Comparison of ENCODE assay signal across 33 mouse cellular contexts in genomic region chr15:3999144-3999543, GRCm38 (mm10). TPM values are rescaled to one million over a fixed set of nuclear protein-coding genes. Genes with fewer than 3 reads are reported as not detected.
A peak's percentile ranks its signal among the peaks of the same experiment; 100 is the strongest.
DNase-seq lines count a peak whose midpoint lies in the region; ATAC-seq and TF ChIP-seq lines count a peak whose summit lies in the region.
"Had no signal": no experiment of that assay in that cellular context is flagged by ENCODE, and none has a peak within 500 bp of the region (broad histone marks: within the 10 kb centered on the region; RNA-seq: fewer than 3 reads in every experiment).

No protein-coding gene starts in this region.

- peaks cover 4% of the 10 kb centered on the region; the same call in 1 of the 2 replicates for H3K79me2 ChIP-seq in MEL (ENCODE audit: control insufficient read depth, insufficient read depth, low read length, poor library complexity)

- no peaks in the 10 kb centered on the region for H3K9me3 ChIP-seq in MEL (replicated peaks; ENCODE audit: insufficient read depth, low read length)
- no peaks in the 10 kb centered on the region for H3K9me3 ChIP-seq in forebrain, embryonic 15.5 days
- H3K9me3 ChIP-seq: embryonic facial prominence, embryonic 10.5 days; embryonic facial prominence, embryonic 15.5 days; forebrain, embryonic 12.5 days; heart, embryonic 10.5 days; heart, embryonic 15.5 days; kidney, embryonic 15.5 days; megakaryocyte, embryonic 14.5 days; midbrain, embryonic 12.5 days; stomach, embryonic 15.5 days had no signal

- no peak for TF ChIP-seq RAD21 in MEL (IDR thresholded peaks at IDR 0.05; ENCODE audit: low read depth, low read length)

- no peak for ATAC-seq in forebrain, embryonic 15.5 days (replicated peaks)
- ATAC-seq: activated CD4-positive, CD25-positive, alpha-beta regulatory T cell, adult 4 months; hindbrain, embryonic 16.5 days; Patski had no signal

- TF ChIP-seq CTCF in MEL (IDR thresholded peaks at IDR 0.05 in 2 of 3, conservative IDR thresholded peaks at IDR 0.05 in 1 of 3; ENCODE audit: control insufficient read depth in 1 of 3, insufficient read depth in 1 of 3, low read depth in 2 of 3, low read length in 3 of 3, poor library complexity in 1 of 3, severe bottlenecking in 1 of 3), result no peak

- 76% methylated on average over 2 of the region's 2 CpGs for WGBS in forebrain, embryonic 15.5 days

- no peaks in the 10 kb centered on the region for H3K27me3 ChIP-seq in MEL (ENCODE audit: control insufficient read depth in 1 of 2, insufficient read depth in 2 of 2, low read length in 2 of 2)
- no peaks in the 10 kb centered on the region for H3K27me3 ChIP-seq in forebrain, embryonic 15.5 days
- H3K27me3 ChIP-seq: embryonic facial prominence, embryonic 15.5 days; forebrain, embryonic 12.5 days; heart, embryonic 15.5 days; kidney, embryonic 15.5 days; megakaryocyte, embryonic 14.5 days; midbrain, embryonic 12.5 days; Patski; stomach, embryonic 15.5 days had no signal

- H3K36me3 ChIP-seq in MEL (ENCODE audit: control insufficient read depth in 1 of 2, insufficient read depth in 2 of 2, low read length in 2 of 2), result peaks cover 0 to 10% of the 10 kb centered on the region in 2 experiments; a peak in 2 of 4 replicates
- H3K36me3 ChIP-seq in forebrain, embryonic 15.5 days, result no peaks in the 10 kb centered on the region
- H3K36me3 ChIP-seq: embryonic facial prominence, embryonic 10.5 days; embryonic facial prominence, embryonic 15.5 days; forebrain, embryonic 12.5 days; heart, embryonic 10.5 days; heart, embryonic 15.5 days; kidney, embryonic 15.5 days; midbrain, embryonic 12.5 days; stomach, embryonic 15.5 days had no signal

- TF ChIP-seq EP300 in MEL (IDR thresholded peaks at IDR 0.05; ENCODE audit: low read depth in 1 of 2, low read length in 2 of 2), result no peak

- TF ChIP-seq POLR2A in MEL (IDR thresholded peaks at IDR 0.05; ENCODE audit: control insufficient read depth in 1 of 2, insufficient read depth in 1 of 2, low read depth in 1 of 2, low read length in 2 of 2, poor library complexity in 1 of 2), result no peak

- no peak overlapping the region for H3K4me2 ChIP-seq in forebrain, embryonic 15.5 days (replicated peaks)
- H3K4me2 ChIP-seq: embryonic facial prominence, embryonic 15.5 days; forebrain, embryonic 12.5 days; heart, embryonic 15.5 days; kidney, embryonic 15.5 days; lung, embryonic 14.5 days; midbrain, embryonic 12.5 days; stomach, embryonic 15.5 days had no signal

- no peak overlapping the region for H3K9ac ChIP-seq in MEL (ENCODE audit: control insufficient read depth, low read depth, low read length, poor library complexity, severe bottlenecking)
- no peak overlapping the region for H3K9ac ChIP-seq in forebrain, embryonic 15.5 days (replicated peaks)
- H3K9ac ChIP-seq: embryonic facial prominence, embryonic 15.5 days; forebrain, embryonic 12.5 days; heart, embryonic 15.5 days; kidney, embryonic 15.5 days; liver, embryonic 14.5 days; lung, embryonic 14.5 days; midbrain, embryonic 12.5 days; stomach, embryonic 15.5 days had no signal

- no peak overlapping the region for H3K4me3 ChIP-seq in MEL (ENCODE audit: control insufficient read depth in 1 of 2, insufficient read depth in 1 of 2, low read depth in 2 of 2, low read length in 2 of 2)
- H3K4me3 ChIP-seq in forebrain, embryonic 15.5 days, result no peak overlapping the region
- H3K4me3 ChIP-seq: embryonic facial prominence, embryonic 10.5 days; embryonic facial prominence, embryonic 15.5 days; forebrain, embryonic 12.5 days; heart, embryonic 10.5 days; heart, embryonic 15.5 days; kidney, embryonic 15.5 days; layer of hippocampus, adult 2 months; megakaryocyte, embryonic 14.5 days; midbrain, embryonic 12.5 days; stomach, embryonic 15.5 days had no signal

- DNase-seq in 3134 (ENCODE audit: extremely low read depth, insufficient read length, low spot score), result peak; percentile 32
- peak; percentile 79 for DNase-seq in 416B (ENCODE audit: low read depth)
- peak; percentile 37 for DNase-seq in MEL (ENCODE audit: low read depth, low spot score)
- DNase-seq in adipocyte (ENCODE audit: low spot score), result peak; percentile 88
- no peak for DNase-seq in retina, postnatal 1 day
- DNase-seq in thymus, adult 18-20 months, result no peak
- DNase-seq: adrenal gland, adult 8-10 months; cerebellum, adult 8-10 months; cerebellum, postnatal 25 days; gastrocnemius, postnatal 25 days; heart, adult 11 months; kidney, adult 18-20 months; kidney, postnatal 36 days; liver; lung, embryonic 14.5 days; lung, postnatal 4 days; right cerebral cortex, postnatal 25 days; thymus, postnatal 14 days had no signal

- no peak overlapping the region for H3K27ac ChIP-seq in MEL (ENCODE audit: control insufficient read depth, low read depth, low read length)
- no peak overlapping the region for H3K27ac ChIP-seq in forebrain, embryonic 15.5 days (replicated peaks)
- H3K27ac ChIP-seq: embryonic facial prominence, embryonic 10.5 days; embryonic facial prominence, embryonic 15.5 days; forebrain, embryonic 12.5 days; heart, embryonic 10.5 days; heart, embryonic 15.5 days; kidney, embryonic 15.5 days; layer of hippocampus, adult 2 months; liver, embryonic 14.5 days; midbrain, embryonic 12.5 days; stomach, embryonic 15.5 days had no signal

- H3K4me1 ChIP-seq in MEL (ENCODE audit: control insufficient read depth in 1 of 2, insufficient read depth in 2 of 2, low read length in 2 of 2), result peaks cover 2 to 3% of the 10 kb centered on the region in 2 experiments; a peak in 2 of 4 replicates
- H3K4me1 ChIP-seq in forebrain, embryonic 15.5 days, result peaks cover 6% of the 10 kb centered on the region
- H3K4me1 ChIP-seq: stomach, embryonic 15.5 days had no signal

TF ChIP-seq in MEL, 35 proteins besides CTCF, POLR2A, EP300 and RAD21:
- TF ChIP-seq ZMIZ1 (IDR thresholded peaks at IDR 0.05; ENCODE audit: low read depth, low read length) (no peak), ELF1 (IDR thresholded peaks at IDR 0.05; ENCODE audit: low read depth, low read length) (peak; percentile 13; the same call in 1 of the 2 replicates)

RNA-seq across cellular contexts. Expression of gene AW549877, which starts 3.6 kb away (rescaled TPM):
- total RNA-seq in MEL (2012; rRNA removed), result 4.2 and 5.0 TPM in 2 replicates
- polyA plus RNA-seq in MEL (2012; ENCODE audit: insufficient read depth in 1 of 2, insufficient read length in 2 of 2, low read depth in 1 of 2, low replicate concordance in 2 of 2, missing spikeins in 1 of 2), result 10 to 100 TPM in 1 of 2 experiments, not detected in 1; 13.5 TPM
- polyA plus RNA-seq in forebrain, embryonic 15.5 days (2015; fragmentation: Nextera tagmentation; extraction: Ambion mirVana), result 33.9 and 35.8 TPM in 2 replicates

RNA-seq across cellular contexts. Expression of gene Fbxo4, which starts 19.8 kb away (rescaled TPM):
- 5.9 and 8.0 TPM in 2 replicates for total RNA-seq in MEL (2012; rRNA removed)
- 1 to 10 TPM in 1 of 2 experiments, not detected in 1; 7.4 TPM for polyA plus RNA-seq in MEL (2012; ENCODE audit: insufficient read depth in 1 of 2, insufficient read length in 2 of 2, low read depth in 1 of 2, low replicate concordance in 2 of 2, missing spikeins in 1 of 2)
- 7.5 and 7.8 TPM in 2 replicates for polyA plus RNA-seq in forebrain, embryonic 15.5 days (2015; fragmentation: Nextera tagmentation; extraction: Ambion mirVana)

RNA-seq across cellular contexts. Expression of gene Oxct1, which starts 27.0 kb away (rescaled TPM):
- total RNA-seq in MEL (2012; rRNA removed), result 112 and 140 TPM in 2 replicates
- polyA plus RNA-seq in MEL (2012; ENCODE audit: insufficient read depth in 1 of 2, insufficient read length in 2 of 2, low read depth in 1 of 2, low replicate concordance in 2 of 2, missing spikeins in 1 of 2), result 100 to 1,000 TPM in 1 of 2 experiments, not detected in 1; 168 TPM
- polyA plus RNA-seq in forebrain, embryonic 15.5 days (2015; fragmentation: Nextera tagmentation; extraction: Ambion mirVana), result 257 and 282 TPM in 2 replicates

Comparison
In these comparisons a context has a peak if more than half of its experiments do, and no peak if none do; other contexts are left out.
1. DNase-seq: peak in 3134 (single experiment), 416B (single experiment), MEL (single experiment) and adipocyte (single experiment); none in retina, postnatal 1 day (single experiment) and thymus, adult 18-20 months (0 of 2).